In the genomic region with DNA sequence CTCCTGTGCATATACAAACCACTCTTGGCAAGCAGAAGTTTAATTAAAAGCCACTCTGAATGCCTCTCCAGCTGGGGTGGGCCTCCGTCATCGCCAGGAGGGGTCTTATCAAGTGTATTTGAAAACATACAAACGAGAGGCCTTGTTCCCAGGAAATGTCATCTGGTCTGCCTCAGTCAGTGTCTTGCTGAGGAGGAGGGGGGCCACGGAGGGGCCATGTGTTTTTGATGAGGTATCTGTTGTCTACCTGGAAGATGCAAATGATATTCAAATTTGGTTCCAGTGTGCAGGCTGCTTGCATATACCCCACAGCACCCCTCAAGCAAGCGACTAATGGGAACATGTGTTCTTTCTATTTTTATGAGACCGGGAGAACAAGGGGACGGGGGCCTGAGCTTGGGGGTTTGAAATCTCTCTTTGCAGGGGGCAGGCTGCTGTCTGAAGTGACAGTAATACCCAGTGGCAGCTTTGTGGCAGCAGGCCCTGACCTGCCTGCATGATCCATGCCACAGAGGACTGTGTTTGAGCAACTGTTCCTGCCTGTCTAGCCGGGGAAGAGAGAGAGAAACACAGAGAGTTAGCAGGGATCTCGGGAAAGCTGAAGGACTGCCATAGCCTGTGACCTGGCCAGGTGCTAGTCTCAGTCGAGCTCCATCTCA, we compare ENCODE assay signal across 20 mouse cellular contexts.
DNase-seq lines count a peak whose midpoint lies in the region; ATAC-seq lines count a peak whose summit lies in the region.
"Had no signal": no experiment of that assay in that cellular context is flagged by ENCODE, and none has a peak within 500 bp of the region (broad histone marks: within the 10 kb centered on the region; RNA-seq: fewer than 3 reads in every experiment).

No protein-coding gene starts in this region.

- H3K4me3 ChIP-seq in heart, embryonic 12.5 days = no peak overlapping the region
- no peak overlapping the region for H3K4me3 ChIP-seq in midbrain, embryonic 10.5 days
- no peak overlapping the region for H3K4me3 ChIP-seq in midbrain, embryonic 11.5 days (ENCODE audit: low read depth, low read length)
- no peak overlapping the region for H3K4me3 ChIP-seq in midbrain, embryonic 13.5 days (replicated peaks)
- H3K4me3 ChIP-seq: embryonic facial prominence, embryonic 12.5 days; gastrocnemius, adult 2 months; layer of hippocampus, adult 2 months; liver, embryonic 12.5 days; lung, embryonic 15.5 days had no signal

- H3K27ac ChIP-seq in heart, embryonic 12.5 days (ENCODE audit: poor library complexity, severe bottlenecking) = no peak overlapping the region
- 0 out of 2 replicates have a peak overlapping the region, but pooled peaks have one; percentile 9 for H3K27ac ChIP-seq in midbrain, embryonic 10.5 days (replicated peaks)
- no peak overlapping the region for H3K27ac ChIP-seq in midbrain, embryonic 11.5 days (ENCODE audit: low read depth, low read length)
- H3K27ac ChIP-seq in midbrain, embryonic 13.5 days = peak overlapping the region; percentile 58
- H3K27ac ChIP-seq: embryonic facial prominence, embryonic 12.5 days; gastrocnemius, adult 2 months; layer of hippocampus, adult 2 months; liver, embryonic 12.5 days; lung, embryonic 15.5 days had no signal

- no peaks in the 10 kb centered on the region for H3K27me3 ChIP-seq in heart, embryonic 12.5 days (replicated peaks)
- no peaks in the 10 kb centered on the region for H3K27me3 ChIP-seq in midbrain, embryonic 10.5 days (ENCODE audit: low read depth, poor library complexity, severe bottlenecking)
- no peaks in the 10 kb centered on the region for H3K27me3 ChIP-seq in midbrain, embryonic 11.5 days (ENCODE audit: control insufficient read depth, insufficient read depth, low read length)
- H3K27me3 ChIP-seq in midbrain, embryonic 13.5 days = no peaks in the 10 kb centered on the region
- H3K27me3 ChIP-seq: embryonic facial prominence, embryonic 12.5 days; liver, embryonic 12.5 days; lung, embryonic 15.5 days had no signal

- ATAC-seq in heart, embryonic 12.5 days (ENCODE audit: insufficient number of reproducible peaks, low FRiP score) = no peak
- no peak for ATAC-seq in midbrain, embryonic 11.5 days (ENCODE audit: low FRiP score)
- ATAC-seq in midbrain, embryonic 13.5 days = peak; percentile 80
- ATAC-seq: liver, embryonic 12.5 days had no signal

- WGBS in heart, embryonic 12.5 days = 29% methylated on average over 10 of the region's 10 CpGs
- 63% methylated on average over 10 of the region's 10 CpGs for WGBS in midbrain, embryonic 10.5 days
- WGBS in midbrain, embryonic 11.5 days = 62% methylated on average over 10 of the region's 10 CpGs
- WGBS in midbrain, embryonic 13.5 days = 34% methylated on average over 10 of the region's 10 CpGs

- no peak overlapping the region for H3K4me2 ChIP-seq in heart, embryonic 12.5 days
- no peak overlapping the region for H3K4me2 ChIP-seq in midbrain, embryonic 11.5 days
- no peak overlapping the region for H3K4me2 ChIP-seq in midbrain, embryonic 13.5 days (replicated peaks)
- H3K4me2 ChIP-seq: embryonic facial prominence, embryonic 12.5 days; heart, embryonic 11.5 days; liver, embryonic 12.5 days; lung, embryonic 15.5 days had no signal

- no peaks in the 10 kb centered on the region for H3K36me3 ChIP-seq in heart, embryonic 12.5 days
- H3K36me3 ChIP-seq in midbrain, embryonic 10.5 days = no peaks in the 10 kb centered on the region
- H3K36me3 ChIP-seq in midbrain, embryonic 11.5 days (ENCODE audit: control insufficient read depth, insufficient read depth, low read length) = no peaks in the 10 kb centered on the region
- H3K36me3 ChIP-seq in midbrain, embryonic 13.5 days = no peaks in the 10 kb centered on the region
- H3K36me3 ChIP-seq: embryonic facial prominence, embryonic 12.5 days; liver, embryonic 12.5 days; lung, embryonic 15.5 days had no signal

- H3K9ac ChIP-seq in heart, embryonic 12.5 days = no peak overlapping the region
- no peak overlapping the region for H3K9ac ChIP-seq in midbrain, embryonic 11.5 days (ENCODE audit: low read length)
- H3K9ac ChIP-seq in midbrain, embryonic 13.5 days (replicated peaks) = peak overlapping the region; percentile 28; the same call in 1 of the 2 replicates
- H3K9ac ChIP-seq: embryonic facial prominence, embryonic 12.5 days; liver, embryonic 12.5 days; lung, embryonic 15.5 days had no signal

- peaks cover 9% of the 10 kb centered on the region; the same call in 1 of the 2 replicates for H3K4me1 ChIP-seq in heart, embryonic 12.5 days (replicated peaks)
- peaks cover 12% of the 10 kb centered on the region for H3K4me1 ChIP-seq in midbrain, embryonic 10.5 days
- H3K4me1 ChIP-seq in midbrain, embryonic 11.5 days (ENCODE audit: control insufficient read depth, insufficient read depth, low read length) = no peaks in the 10 kb centered on the region; the same call in 1 of the 2 replicates
- H3K4me1 ChIP-seq in midbrain, embryonic 13.5 days (replicated peaks) = peaks cover 12% of the 10 kb centered on the region
- H3K4me1 ChIP-seq: liver, embryonic 12.5 days had no signal

- peak; percentile 71 for DNase-seq in heart, adult 11 months
- no peak for DNase-seq in midbrain, embryonic 10.5 days (ENCODE audit: low spot score)
- DNase-seq in midbrain, embryonic 11.5 days (ENCODE audit: low spot score, missing footprints) = no peak
- no peak for DNase-seq in layer of hippocampus, adult 9-10 months (ENCODE audit: low spot score)
- DNase-seq in adrenal gland, adult 2 months = no peak
- DNase-seq: adrenal gland, adult 8-10 months; cerebellum, postnatal 25 days; gastrocnemius, adult 2 months; heart, postnatal 14 days; kidney, adult 8-10 months; kidney, postnatal 14 days; lung, postnatal 4 days; thymus, postnatal 4 days had no signal

- no peaks in the 10 kb centered on the region for H3K9me3 ChIP-seq in heart, embryonic 12.5 days (replicated peaks)
- H3K9me3 ChIP-seq in midbrain, embryonic 10.5 days (replicated peaks) = no peaks in the 10 kb centered on the region
- no peaks in the 10 kb centered on the region for H3K9me3 ChIP-seq in midbrain, embryonic 11.5 days (ENCODE audit: control insufficient read depth, low read length)
- no peaks in the 10 kb centered on the region for H3K9me3 ChIP-seq in midbrain, embryonic 13.5 days
- H3K9me3 ChIP-seq: embryonic facial prominence, embryonic 12.5 days; liver, embryonic 12.5 days; lung, embryonic 15.5 days had no signal

Comparison
In these comparisons a context has a peak if more than half of its experiments do, and no peak if none do; other contexts are left out.
1. H3K27ac ChIP-seq: peak in midbrain, embryonic 10.5 days (single experiment) and midbrain, embryonic 13.5 days (single experiment); none in heart, embryonic 12.5 days (single experiment) and midbrain, embryonic 11.5 days (single experiment).